Mouse (Mus musculus) heart, embryonic 11.5 days (tissue): ENCODE measurements around the gene Olfr332. TPM values are rescaled to one million over a fixed set of nuclear protein-coding genes. Genes with fewer than 3 reads are reported as not detected.
"Not testable (repeated sequence)": the region's sequence is repeated elsewhere in the genome, so short reads cannot be mapped to it uniquely, and the experiment has no call there.

Experiments
- ATAC-seq: fragments of 200-750 bp; cut with Nextera tagmentation; replicated peaks from 2 replicates; pipeline ENCODE4 v1.8.0; 2017; ENCODE audit warnings: moderate library complexity; ENCODE audit not compliant: insufficient number of reproducible peaks, low FRiP score, low TSS enrichment
- H3K27ac ChIP-seq: fragments of 300-500 bp; sonication (generic); 2 replicates; pipeline ENCODE4 v1.5.1; 2014; ENCODE audit warnings: mild to moderate bottlenecking, low read depth, low read length
- H3K27me3 ChIP-seq: fragments of 300-500 bp; sonication (generic); 2 replicates; pipeline ENCODE4 v1.6.1; 2014; ENCODE audit warnings: mild to moderate bottlenecking, low read length, mixed read lengths; ENCODE audit not compliant: control insufficient read depth, insufficient read depth
- H3K36me3 ChIP-seq: fragments of 300-500 bp; sonication (generic); 2 replicates; pipeline ENCODE4 v1.6.1; 2014; ENCODE audit warnings: mild to moderate bottlenecking, low read length, moderate library complexity, mixed read lengths; ENCODE audit not compliant: control insufficient read depth, insufficient read depth
- H3K4me1 ChIP-seq: fragments of 300-500 bp; sonication (generic); 2 replicates; pipeline ENCODE4 v1.6.1; 2014; ENCODE audit warnings: low read length; ENCODE audit not compliant: control insufficient read depth, insufficient read depth
- H3K4me2 ChIP-seq: fragments of 300-500 bp; sonication (generic); 2 replicates; pipeline ENCODE4 v1.6.1; 2014; ENCODE audit warnings: mild to moderate bottlenecking, moderate library complexity
- H3K4me3 ChIP-seq: fragments of 300-500 bp; sonication (generic); 2 replicates; pipeline ENCODE4 v1.5.1; 2014; ENCODE audit warnings: low read depth, low read length
- H3K9ac ChIP-seq: fragments of 300-500 bp; sonication (generic); 2 replicates; pipeline ENCODE4 v1.6.1; 2014; ENCODE audit warnings: mild to moderate bottlenecking, low read depth, low read length, moderate library complexity
- H3K9me3 ChIP-seq: fragments of 300-500 bp; sonication (generic); replicated peaks from 2 replicates; pipeline ENCODE4 v1.6.1; 2016; ENCODE audit warnings: low read length; ENCODE audit not compliant: control insufficient read depth
- WGBS: fragments of 180-500 bp; shearing (Covaris S2); extraction: QIAGEN DNeasy Blood & Tissue Kit; methylation state at CpG from one replicate; pipeline ENCODE4 v1.1.7; 2014; ENCODE audit not compliant: insufficient replicate concordance; 5-methylcytosine and 5-hydroxymethylcytosine counted together
- polyA plus RNA-seq: library from polyadenylated mRNA; unstranded; fragments of >200 nt; fragmentation: Nextera tagmentation; extraction: Ambion mirVana; gene quantifications from 2 replicates; pipeline ENCODE4 v1.2.1, GENCODE M21; 2014

Gene Olfr332
- not detected in 2 replicates for polyA plus RNA-seq

- 75% methylated on average over 2 of the region's 2 CpGs for WGBS
- no peak within 1 kb of the TSS for H3K9ac ChIP-seq
- H3K36me3 ChIP-seq: no peaks in the 10 kb centered on the region
Observed at GRCm38 (mm10) chr11:58492455-58492854, at the start of gene Olfr332. TSS of gene Olfr332 (minus strand) at chr11:58492555.

GRCm38 (mm10) chr11:58534736-58535135, 42.4 kb upstream of the Olfr332 start, which contains the start of gene Olfr330:
TSS of gene Olfr330 (minus strand) at chr11:58534836.
- H3K9me3 ChIP-seq, H3K4me1 ChIP-seq, H3K27me3 ChIP-seq, H3K4me3 ChIP-seq, H3K27ac ChIP-seq, H3K4me2 ChIP-seq, ATAC-seq, H3K36me3 ChIP-seq, H3K9ac ChIP-seq: not testable (repeated sequence)

More at GRCm38 (mm10) chr11:58492455-58492854, at the start of gene Olfr332:
- Histone ChIP-seq H3K4me2 (no peak within 1 kb of the TSS), H3K4me1 (no peaks in the 10 kb centered on the region), H3K27me3 (no peaks in the 10 kb centered on the region), H3K27ac (no peak within 1 kb of the TSS), H3K9me3 (no peaks in the 10 kb centered on the region), H3K4me3 (no peak within 1 kb of the TSS)
- ATAC-seq: no peak

- not testable (repeated sequence) for H3K4me3 ChIP-seq, H3K4me2 ChIP-seq, H3K36me3 ChIP-seq, H3K9ac ChIP-seq, H3K27me3 ChIP-seq, H3K9me3 ChIP-seq, H3K4me1 ChIP-seq, H3K27ac ChIP-seq, ATAC-seq
- 89% methylated on average over 7 of the region's 9 CpGs for WGBS
Observed at GRCm38 (mm10) chr11:58519756-58520155, 27.4 kb upstream of the Olfr332 start.

- H3K4me1 ChIP-seq, H3K4me2 ChIP-seq, H3K4me3 ChIP-seq, H3K36me3 ChIP-seq, ATAC-seq, H3K27ac ChIP-seq, H3K27me3 ChIP-seq, H3K9me3 ChIP-seq, H3K9ac ChIP-seq: not testable (repeated sequence)
- WGBS: 88% methylated on average over 17 of the region's 18 CpGs
Observed at GRCm38 (mm10) chr11:58518916-58519315, 26.6 kb upstream of the Olfr332 start.

GRCm38 (mm10) chr11:58509058-58509457, 16.7 kb upstream of the Olfr332 start:
- 78% methylated on average over 19 of the region's 19 CpGs for WGBS
- H3K4me3 ChIP-seq, ATAC-seq, H3K4me1 ChIP-seq, H3K36me3 ChIP-seq, H3K27me3 ChIP-seq, H3K4me2 ChIP-seq, H3K27ac ChIP-seq, H3K9me3 ChIP-seq, H3K9ac ChIP-seq: not testable (repeated sequence)

GRCm38 (mm10) chr11:58502472-58502871, 10.1 kb upstream of the Olfr332 start, which contains the start of gene Olfr331:
TSS of gene Olfr331 (minus strand) at chr11:58502572.
- not testable (repeated sequence) for H3K9ac ChIP-seq, H3K27ac ChIP-seq, H3K27me3 ChIP-seq, H3K4me2 ChIP-seq, H3K9me3 ChIP-seq, H3K4me1 ChIP-seq, H3K36me3 ChIP-seq, H3K4me3 ChIP-seq, ATAC-seq

- no peaks in the 10 kb centered on the region for H3K27me3 ChIP-seq
- H3K4me3 ChIP-seq: no peak overlapping the region
- H3K9ac ChIP-seq: no peak overlapping the region
- H3K27ac ChIP-seq: no peak overlapping the region
- H3K4me1 ChIP-seq: no peaks in the 10 kb centered on the region
- H3K9me3 ChIP-seq: no peaks in the 10 kb centered on the region
- no peak for ATAC-seq
- H3K4me2 ChIP-seq: no peak overlapping the region
- whole genome bisulfite sequencing: 65% methylated on average over 3 of the region's 3 CpGs
- H3K36me3 ChIP-seq: no peaks in the 10 kb centered on the region
Observed at GRCm38 (mm10) chr11:58499290-58499689, 6.9 kb upstream of the Olfr332 start.

- H3K4me2 ChIP-seq: no peak overlapping the region
- no peak overlapping the region for H3K4me3 ChIP-seq
- WGBS: 79% methylated on average over 9 of the region's 9 CpGs
- H3K36me3 ChIP-seq: no peaks in the 10 kb centered on the region
- H3K27ac ChIP-seq: no peak overlapping the region
- ATAC-seq: no peak
- H3K9me3 ChIP-seq: no peaks in the 10 kb centered on the region
- H3K27me3 ChIP-seq: no peaks in the 10 kb centered on the region
- H3K9ac ChIP-seq: no peak overlapping the region
- no peaks in the 10 kb centered on the region for H3K4me1 ChIP-seq
Observed at GRCm38 (mm10) chr11:58498761-58499160, 6.4 kb upstream of the Olfr332 start.

- H3K4me2 ChIP-seq: no peak within 1 kb of the TSS
- H3K9me3 ChIP-seq: no peaks in the 10 kb centered on the region
- H3K4me3 ChIP-seq: no peak within 1 kb of the TSS
- H3K27me3 ChIP-seq: no peaks in the 10 kb centered on the region
- no peaks in the 10 kb centered on the region for H3K4me1 ChIP-seq
- H3K36me3 ChIP-seq: no peaks in the 10 kb centered on the region
- no peak for ATAC-seq
- H3K9ac ChIP-seq: no peak within 1 kb of the TSS
- no peak within 1 kb of the TSS for H3K27ac ChIP-seq
Observed at GRCm38 (mm10) chr11:58462170-58462569, 30.2 kb downstream of the Olfr332 start, which contains the start of gene Olfr30. TSS of gene Olfr30 (minus strand) at chr11:58462270.
